Mouse (Mus musculus) T-helper 1 cell (primary cell): ENCODE results near the gene Slc41a2.

Experiments used
- in situ Hi-C: fragments of 300-600 bp; cut with MboI, MseI; formaldehyde crosslinking; loops from one replicate; pipeline ENCODE4 v1.15.1; 2025; ENCODE audit warnings: high pct_unique_total_duplicates

The Slc41a2 gene

DNA sequence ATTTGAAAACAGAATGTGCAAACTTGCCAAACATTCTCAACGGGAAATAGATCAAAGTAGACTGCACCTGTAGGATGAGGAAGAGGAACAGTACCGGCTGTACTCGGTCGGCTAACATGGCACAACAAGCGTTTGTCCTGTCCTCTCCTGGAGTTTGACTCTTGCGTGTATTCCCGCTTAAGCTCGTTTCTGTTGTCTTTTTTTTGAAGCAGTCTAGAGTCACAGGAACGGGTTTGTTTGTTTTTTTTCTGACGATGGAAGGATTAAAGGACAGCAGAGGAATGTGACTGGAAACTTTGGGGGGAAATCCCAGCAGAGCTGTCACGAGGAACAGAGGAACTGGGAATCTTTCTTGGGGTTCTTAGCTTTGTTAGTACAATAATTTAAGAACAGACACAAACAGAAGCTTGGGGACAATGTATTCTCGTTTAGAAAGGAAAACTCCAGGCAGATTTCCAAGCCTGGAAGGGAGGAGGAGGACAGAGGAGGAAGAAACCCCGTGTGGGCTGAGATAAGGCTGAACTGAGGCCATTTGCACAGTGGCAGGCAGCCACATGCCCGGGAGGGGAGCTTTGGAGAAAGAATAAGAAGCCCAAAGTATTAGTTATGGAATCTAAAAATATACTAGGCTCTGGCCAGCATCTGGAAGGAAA lies 16.1 kb upstream of the Slc41a2 start:
- in situ Hi-C loops, result loop anchor here (10.0 kb wide), 1 partner anchor 1831 kb away; the partner anchor contains the start of gene Cry1

DNA sequence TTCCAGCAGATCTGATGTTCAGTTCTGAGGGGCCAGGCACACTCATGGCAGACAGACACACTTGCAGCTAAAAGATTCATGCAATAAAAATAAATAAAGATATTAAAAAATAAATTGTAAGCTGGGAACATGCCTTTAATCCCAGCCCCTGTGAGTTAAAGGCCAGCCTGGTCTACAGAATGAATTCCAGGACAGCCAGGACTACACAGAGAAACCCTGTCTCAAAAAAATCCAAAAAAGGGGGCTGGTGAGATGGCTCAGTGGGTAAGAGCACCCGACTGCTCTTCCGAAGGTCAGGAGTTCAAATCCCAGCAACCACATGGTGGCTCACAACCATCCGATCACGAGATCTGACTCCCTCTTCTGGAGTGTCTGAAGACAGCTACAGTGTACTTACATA lies 14.1 kb upstream of the Slc41a2 start:
- in situ Hi-C loops, result loop anchor here (10.0 kb wide), 1 partner anchor 1833 kb away; the partner anchor contains the start of gene Cry1

GRCm38 (mm10) chr10:83350689-83351088 lies 13.0 kb upstream of the Slc41a2 start:
- in situ Hi-C loops, result loop anchor here (10.0 kb wide), 1 partner anchor 1834 kb away; the partner anchor contains the start of gene Cry1

DNA sequence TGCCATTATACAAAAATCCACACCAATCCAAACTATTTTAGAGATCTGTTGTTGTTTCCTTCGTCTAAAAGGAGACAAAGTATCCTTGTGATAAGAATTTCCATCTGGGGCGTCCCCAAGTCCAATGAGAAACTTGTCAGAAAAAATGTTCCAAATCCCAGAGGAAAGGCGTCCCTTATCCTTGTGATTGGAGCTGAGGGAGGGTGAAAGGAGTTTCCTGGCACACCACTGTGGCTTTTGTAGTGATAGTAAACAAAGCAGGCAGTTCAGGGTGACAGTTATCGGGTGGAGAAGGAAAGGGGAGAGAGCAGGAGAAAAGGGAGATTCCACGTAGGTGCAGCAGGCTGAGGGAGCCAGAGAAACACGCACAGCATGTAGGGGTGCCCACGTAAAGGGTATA lies 9.8 kb upstream of the Slc41a2 start:
- in situ Hi-C loops, result no loop called here

DNA sequence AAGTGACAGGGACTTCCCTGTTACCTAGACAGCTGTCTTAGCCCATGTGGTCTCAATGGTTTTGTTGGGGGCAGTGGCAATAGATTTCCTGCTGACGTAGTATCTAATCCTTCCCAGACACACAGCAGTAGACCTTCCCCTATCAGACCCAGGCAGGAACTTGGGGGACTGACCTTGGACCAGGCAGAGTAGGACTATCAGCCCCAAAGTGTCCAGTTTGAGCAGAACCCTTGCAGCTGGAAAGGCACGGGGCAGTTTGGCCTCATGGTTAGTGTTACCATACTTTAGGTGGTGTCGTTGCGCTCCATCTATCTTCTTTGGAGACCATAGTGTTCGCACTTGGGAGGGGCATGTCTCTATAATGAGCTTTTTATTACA lies 8.7 kb upstream of the Slc41a2 start:
- in situ Hi-C loops, result no loop called here

DNA sequence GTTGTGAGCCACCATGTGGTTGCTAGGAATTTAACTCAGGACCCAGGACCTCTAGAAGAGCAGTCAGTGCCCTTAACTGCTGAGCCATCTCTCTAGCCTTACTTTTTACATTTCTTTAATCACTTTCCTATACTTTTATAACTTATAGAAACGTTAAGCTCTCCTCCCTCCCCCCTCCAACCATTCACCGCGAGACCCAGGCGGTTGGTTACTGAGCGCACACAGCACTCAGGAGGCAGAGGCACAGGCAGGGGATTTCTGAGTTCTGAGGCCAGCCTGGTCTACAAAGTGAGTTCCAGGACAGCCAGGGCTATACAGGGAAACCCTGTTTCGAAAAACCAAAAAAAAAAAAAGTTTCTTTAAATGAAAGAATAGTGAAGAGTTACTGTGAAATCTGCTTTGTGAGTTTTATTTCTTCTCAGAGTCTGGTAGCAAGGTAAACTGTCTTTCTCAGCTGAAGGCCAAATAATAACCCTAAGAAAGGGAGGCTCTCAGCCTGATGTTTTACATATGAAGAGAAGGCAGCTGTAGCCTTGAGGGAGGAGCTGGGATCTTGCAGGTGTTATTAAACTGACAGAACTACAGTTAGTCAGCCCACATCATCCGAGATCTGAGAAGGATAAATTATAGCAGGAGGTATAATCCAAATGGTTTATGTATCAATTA lies 8.1 kb upstream of the Slc41a2 start:
- in situ Hi-C loops, result no loop called here

- in situ Hi-C loops, result no loop called here
Observed at GRCm38 (mm10) chr10:83343828-83344685, 6.4 kb upstream of the Slc41a2 start.

DNA sequence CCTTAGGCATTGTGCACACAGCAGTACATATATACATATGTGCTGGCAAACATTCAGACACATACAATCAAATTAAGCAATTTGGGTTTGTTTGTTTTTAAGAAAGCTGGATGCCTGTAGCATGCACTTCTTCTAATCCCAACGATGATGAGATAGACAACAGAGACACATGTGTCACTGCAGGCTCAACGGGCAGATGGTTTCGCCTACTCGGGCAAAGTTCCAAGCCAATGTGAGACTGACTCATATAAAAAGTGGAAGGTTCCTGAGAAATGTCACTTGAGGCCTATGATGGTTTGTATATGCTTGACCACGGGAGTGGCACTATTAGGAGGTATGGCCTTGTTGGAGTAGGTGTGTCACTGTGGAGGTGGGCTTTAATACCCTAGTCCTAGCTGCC lies 5.5 kb upstream of the Slc41a2 start:
- in situ Hi-C loops, result no loop called here

DNA sequence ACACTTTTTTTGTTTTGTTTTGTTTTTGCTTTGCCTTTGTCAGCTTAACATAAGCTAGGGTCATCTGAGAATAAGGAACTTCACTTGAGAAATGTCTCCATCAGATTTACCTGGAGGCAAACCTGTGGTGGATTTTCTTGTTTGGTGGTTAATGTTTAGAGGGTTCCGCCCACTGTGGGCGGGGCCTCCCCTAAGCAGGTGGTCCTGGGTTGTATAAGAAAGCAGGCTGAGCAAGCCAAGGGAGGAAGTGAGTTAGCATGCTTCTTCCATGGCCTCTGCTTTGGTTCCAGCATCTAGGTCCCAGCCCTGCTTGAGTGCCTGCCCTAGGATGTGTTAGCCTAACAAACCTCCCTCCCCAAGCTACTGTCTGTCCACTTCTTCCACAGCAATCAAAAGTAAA lies 3.5 kb upstream of the Slc41a2 start:
- in situ Hi-C loops, result no loop called here

GRCm38 (mm10) chr10:83337971-83338598 lies 403 bp upstream of the Slc41a2 start:
- in situ Hi-C loops, result no loop called here

- in situ Hi-C loops, result no loop called here
Observed at GRCm38 (mm10) chr10:83336336-83336735, 1.3 kb downstream of the Slc41a2 start.

- in situ Hi-C loops, result no loop called here
Observed at GRCm38 (mm10) chr10:83332581-83332980, 5.1 kb downstream of the Slc41a2 start.

- in situ Hi-C loops, result no loop called here
Observed at GRCm38 (mm10) chr10:83331811-83332210, 5.9 kb downstream of the Slc41a2 start.

- in situ Hi-C loops, result no loop called here
Observed at GRCm38 (mm10) chr10:83330336-83330735, 7.3 kb downstream of the Slc41a2 start.

GRCm38 (mm10) chr10:83328791-83329190 lies 8.9 kb downstream of the Slc41a2 start:
- in situ Hi-C loops, result no loop called here

- in situ Hi-C loops, result no loop called here
Observed at GRCm38 (mm10) chr10:83326648-83327285, 10.9 kb downstream of the Slc41a2 start.

DNA sequence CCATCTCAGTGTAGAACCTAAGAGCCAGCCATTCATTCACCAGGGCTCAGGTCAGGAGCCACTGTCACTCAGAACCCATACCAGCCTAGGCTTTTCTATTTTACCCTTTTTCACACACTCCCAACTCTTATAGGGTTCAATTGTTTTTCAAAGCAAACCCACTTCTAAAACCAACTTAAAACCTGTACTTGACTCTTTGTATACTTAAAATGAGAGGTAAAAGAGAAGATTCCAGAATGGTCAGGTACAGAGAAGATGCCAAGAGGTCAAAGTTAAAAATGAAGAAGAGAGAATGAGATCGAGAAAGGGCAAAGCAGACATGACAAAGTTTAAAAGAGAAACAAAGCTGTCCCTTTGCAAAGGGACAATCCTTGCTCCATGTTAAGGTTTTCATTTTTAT lies 11.8 kb downstream of the Slc41a2 start:
- in situ Hi-C loops, result no loop called here

- in situ Hi-C loops, result no loop called here
Observed at GRCm38 (mm10) chr10:83324871-83325270, 12.8 kb downstream of the Slc41a2 start.

GRCm38 (mm10) chr10:83322551-83323100 lies 15.1 kb downstream of the Slc41a2 start:
- in situ Hi-C loops, result no loop called here

GRCm38 (mm10) chr10:83321528-83321927 lies 16.2 kb downstream of the Slc41a2 start:
- in situ Hi-C loops, result no loop called here

DNA sequence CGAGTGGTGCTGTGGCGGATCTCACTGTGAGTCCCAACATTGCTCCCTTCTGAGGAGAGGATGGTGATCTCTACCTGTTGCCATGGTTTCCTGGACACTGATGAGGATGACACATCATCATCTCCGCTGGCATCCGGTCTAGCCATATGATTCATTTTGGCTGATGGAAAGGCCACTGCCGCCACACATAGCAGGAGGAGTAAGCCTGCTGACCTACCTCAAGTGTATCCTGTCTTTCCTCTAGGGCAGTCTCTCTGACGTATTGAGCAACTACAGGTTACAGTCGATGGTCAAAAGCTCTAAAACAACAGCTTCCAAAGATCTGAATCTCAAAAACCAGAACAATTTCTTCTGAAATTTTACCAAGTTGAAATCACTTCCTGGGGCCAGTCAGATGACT lies 16.8 kb downstream of the Slc41a2 start:
- in situ Hi-C loops, result no loop called here
